Mouse (Mus musculus): ENCODE measurements around the gene Cd47.
A peak's percentile ranks its signal among the peaks of the same experiment; 100 is the strongest.
"Not testable (repeated sequence)": the region's sequence is repeated elsewhere in the genome, so short reads cannot be mapped to it uniquely, and the experiment has no call there.

Cd47 gene

GRCm38 (mm10) chr16:49790575-49791465 is 9.5 kb upstream of the Cd47 start:
- no peak for DNase-seq

- no peak for DNase-seq
Observed at GRCm38 (mm10) chr16:49792446-49792878, 7.9 kb upstream of the Cd47 start.

GRCm38 (mm10) chr16:49793596-49793995 is 6.7 kb upstream of the Cd47 start:
- DNase-seq, result no peak

GRCm38 (mm10) chr16:49796271-49796670 is 4.1 kb upstream of the Cd47 start:
- DNase-seq, result no peak

- DNase-seq, result no peak
Observed at GRCm38 (mm10) chr16:49796954-49797353, 3.4 kb upstream of the Cd47 start.

GRCm38 (mm10) chr16:49798790-49799189 is 1.5 kb upstream of the Cd47 start:
- no peak for DNase-seq

GRCm38 (mm10) chr16:49800996-49801395 is 663 bp downstream of the Cd47 start:
- DNase-seq, result no peak

GRCm38 (mm10) chr16:49801399-49801798 is 1.1 kb downstream of the Cd47 start:
- DNase-seq, result no peak

GRCm38 (mm10) chr16:49802993-49803392 is 2.7 kb downstream of the Cd47 start:
- no peak for DNase-seq

- no peak for DNase-seq
Observed at GRCm38 (mm10) chr16:49803932-49804461, 3.7 kb downstream of the Cd47 start.

- DNase-seq, result no peak
Observed at GRCm38 (mm10) chr16:49806920-49807319, 6.6 kb downstream of the Cd47 start.

- no peak for DNase-seq
Observed at GRCm38 (mm10) chr16:49807419-49807841, 7.1 kb downstream of the Cd47 start.

GRCm38 (mm10) chr16:49807862-49808430 is 7.6 kb downstream of the Cd47 start:
- DNase-seq, result no peak

GRCm38 (mm10) chr16:49811897-49812296 is 11.6 kb downstream of the Cd47 start:
- no peak for DNase-seq

GRCm38 (mm10) chr16:49812821-49813616 is 12.7 kb downstream of the Cd47 start:
- DNase-seq, result no peak

GRCm38 (mm10) chr16:49814419-49814818 is 14.1 kb downstream of the Cd47 start:
- DNase-seq, result no peak

- no peak for DNase-seq
Observed at GRCm38 (mm10) chr16:49816889-49817288, 16.6 kb downstream of the Cd47 start.

- no peak for DNase-seq
Observed at GRCm38 (mm10) chr16:49818146-49818545, 17.8 kb downstream of the Cd47 start.

GRCm38 (mm10) chr16:49818627-49819026 is 18.3 kb downstream of the Cd47 start:
- DNase-seq, result peak in 1 of 2 experiments; percentile 46

- DNase-seq, result no peak
Observed at GRCm38 (mm10) chr16:49819494-49819893, 19.2 kb downstream of the Cd47 start.

- not testable (repeated sequence) for DNase-seq
Observed at GRCm38 (mm10) chr16:49830911-49831310, 30.6 kb downstream of the Cd47 start.

- no peak for DNase-seq
Observed at GRCm38 (mm10) chr16:49832339-49832738, 32.0 kb downstream of the Cd47 start.

- no peak for DNase-seq
Observed at GRCm38 (mm10) chr16:49834130-49834693, 33.9 kb downstream of the Cd47 start.
